Mouse (Mus musculus) small intestine, adult 2 months (tissue): ENCODE results near the gene Slc25a19. TPM values are rescaled to one million over a fixed set of nuclear protein-coding genes. Genes with fewer than 3 reads are reported as not detected.
A peak's percentile ranks its signal among the peaks of the same experiment; 100 is the strongest.

Experiments used
- H3K27ac ChIP-seq: fragments of 200-500 bp; 2 replicates; pipeline ENCODE4 v1.5.1; 2012; ENCODE audit warnings: low read depth, low read length, control low read depth, inconsistent platforms; ENCODE audit not compliant: insufficient read depth
- H3K27me3 ChIP-seq: fragments of 200-500 bp; 2 replicates; pipeline ENCODE4 v1.6.1; 2012; ENCODE audit warnings: mild to moderate bottlenecking, moderate library complexity, low read length, inconsistent platforms; ENCODE audit not compliant: control insufficient read depth, insufficient read depth
- H3K36me3 ChIP-seq: fragments of 200-500 bp; 2 replicates; pipeline ENCODE4 v1.6.1; 2012; ENCODE audit warnings: mild to moderate bottlenecking, low read length, control low read depth, inconsistent platforms; ENCODE audit not compliant: control insufficient read depth, insufficient read depth
- H3K4me1 ChIP-seq: fragments of 200-500 bp; 2 replicates; pipeline ENCODE4 v1.6.1; 2012; ENCODE audit warnings: low read length, inconsistent platforms, mixed read lengths; ENCODE audit not compliant: control insufficient read depth, insufficient read depth, insufficient read length
- H3K4me3 ChIP-seq: fragments of 200-500 bp; 2 replicates; pipeline ENCODE4 v1.5.1; 2012; ENCODE audit warnings: low read depth, mild to moderate bottlenecking, control low read depth, inconsistent platforms, low read length, moderate library complexity
- CTCF ChIP-seq: fragments of 200-500 bp; IDR thresholded peaks from 2 replicates; pipeline ENCODE4 v1.5.1; 2012; ENCODE audit warnings: low read depth, mild to moderate bottlenecking, control low read depth, inconsistent platforms, low read length, moderate library complexity, mixed read lengths; ENCODE audit not compliant: insufficient replicate concordance, insufficient read length; ENCODE audit errors: extremely low read depth
- POLR2A ChIP-seq: fragments of 200-500 bp; IDR thresholded peaks from 2 replicates; pipeline ENCODE4 v1.6.1; 2012; ENCODE audit warnings: low read depth, mild to moderate bottlenecking, control low read depth, inconsistent platforms, low read length, moderate library complexity
- WGBS: fragments of 180-500 bp; shearing (Covaris S2); methylation state at CpG from one replicate; pipeline ENCODE4 v1.1.7; 2018; 5-methylcytosine and 5-hydroxymethylcytosine counted together
- polyA plus RNA-seq: library from polyadenylated mRNA; depleted of rRNA; stranded (reverse); fragments of >200 nt; gene quantifications from 2 replicates; pipeline ENCODE4 v1.2.3, GENCODE M21; 2012

Gene Slc25a19
- polyA plus RNA-seq, 1 experiment = 19.6 TPM

GRCm38 (mm10) chr11:115603476-115604303, 24.4 kb downstream of the Slc25a19 start, which contains the start of the genes Mrps7 and Gga3:
Gene Mrps7, plus strand, starts transcription at chr11:115603925.
Gene Gga3, minus strand, starts transcription at chr11:115604051.
- peak within 1 kb of the TSS; percentile 94 for H3K4me3 ChIP-seq
- TF ChIP-seq POLR2A (peak; percentile 45), CTCF (no peak)
- WGBS = under 1% methylated on average over 92 of the region's 93 CpGs
- H3K27ac ChIP-seq = peak within 1 kb of the TSS; percentile 88
- peaks cover 29% of the 10 kb centered on the region for H3K36me3 ChIP-seq
- H3K4me1 ChIP-seq = peaks cover 8% of the 10 kb centered on the region
- no peaks in the 10 kb centered on the region for H3K27me3 ChIP-seq

- H3K27ac ChIP-seq = peak overlapping the region; percentile 70
- 1% methylated on average over 15 of the region's 15 CpGs for WGBS
- H3K4me3 ChIP-seq = peak overlapping the region; percentile 94
- no peaks in the 10 kb centered on the region for H3K27me3 ChIP-seq
- H3K4me1 ChIP-seq = peaks cover 8% of the 10 kb centered on the region; the same call in 1 of the 2 replicates
- H3K36me3 ChIP-seq = peaks cover 23% of the 10 kb centered on the region
- no peak for TF ChIP-seq POLR2A
These were observed 25.0 kb downstream of the Slc25a19 start for GRCm38 (mm10) chr11:115603128-115603475.

- peaks cover 19% of the 10 kb centered on the region for H3K36me3 ChIP-seq
- no peaks in the 10 kb centered on the region for H3K27me3 ChIP-seq
- WGBS = 84% methylated on average over 4 of the region's 4 CpGs
- TF ChIP-seq POLR2A = no peak
- TF ChIP-seq CTCF = no peak
- H3K4me1 ChIP-seq = peaks cover 8% of the 10 kb centered on the region; the same call in 1 of the 2 replicates
- no peak overlapping the region for H3K27ac ChIP-seq
- H3K4me3 ChIP-seq = no peak overlapping the region
These were observed 26.9 kb downstream of the Slc25a19 start for GRCm38 (mm10) chr11:115601174-115601573.

GRCm38 (mm10) chr11:115600743-115601142, 27.4 kb downstream of the Slc25a19 start:
- TF ChIP-seq CTCF (no peak), POLR2A (no peak)
- H3K4me1 ChIP-seq = peaks cover 8% of the 10 kb centered on the region; the same call in 1 of the 2 replicates
- no peak overlapping the region for H3K27ac ChIP-seq
- peaks cover 15% of the 10 kb centered on the region for H3K36me3 ChIP-seq
- 97% methylated on average over 15 of the region's 15 CpGs for WGBS
- no peak overlapping the region for H3K4me3 ChIP-seq
- H3K27me3 ChIP-seq = no peaks in the 10 kb centered on the region

GRCm38 (mm10) chr11:115599722-115600121, 28.4 kb downstream of the Slc25a19 start:
- Histone ChIP-seq H3K27ac (no peak overlapping the region), H3K4me1 (peaks cover 8% of the 10 kb centered on the region; the same call in 1 of the 2 replicates), H3K4me3 (no peak overlapping the region), H3K36me3 (peaks cover 18% of the 10 kb centered on the region), H3K27me3 (no peaks in the 10 kb centered on the region)
- TF ChIP-seq POLR2A (no peak), CTCF (no peak)
- 94% methylated on average over 7 of the region's 7 CpGs for WGBS

GRCm38 (mm10) chr11:115598309-115598708, 29.8 kb downstream of the Slc25a19 start:
- no peak overlapping the region for H3K27ac ChIP-seq
- no peak overlapping the region for H3K4me3 ChIP-seq
- no peaks in the 10 kb centered on the region for H3K27me3 ChIP-seq
- WGBS = 89% methylated on average over 4 of the region's 4 CpGs
- peaks cover 31% of the 10 kb centered on the region for H3K36me3 ChIP-seq
- H3K4me1 ChIP-seq = peaks cover 8% of the 10 kb centered on the region; the same call in 1 of the 2 replicates
- TF ChIP-seq POLR2A (no peak), CTCF (no peak)

GRCm38 (mm10) chr11:115595209-115595608, 32.9 kb downstream of the Slc25a19 start:
- no peaks in the 10 kb centered on the region for H3K27me3 ChIP-seq
- WGBS = 92% methylated on average over 3 of the region's 3 CpGs
- peaks cover 59% of the 10 kb centered on the region for H3K36me3 ChIP-seq
- H3K4me3 ChIP-seq = no peak overlapping the region
- no peaks in the 10 kb centered on the region for H3K4me1 ChIP-seq
- H3K27ac ChIP-seq = no peak overlapping the region
- TF ChIP-seq CTCF (no peak), POLR2A (no peak)
